Mouse (Mus musculus) bone marrow macrophage, adult 2 months (primary cell): ENCODE measurements around the gene Trim15.

ENCODE experiments used
- CTCF ChIP-seq: IDR thresholded peaks from 2 replicates; pipeline ENCODE4 v1.5.1; 2012; ENCODE audit warnings: low read depth, mild to moderate bottlenecking, low read length, moderate library complexity
- POLR2A ChIP-seq: IDR thresholded peaks from 2 replicates; pipeline ENCODE4 v1.6.1; 2012; ENCODE audit warnings: mild to moderate bottlenecking, low read depth, low read length, borderline replicate concordance

- no peak for TF ChIP-seq CTCF
- no peak for TF ChIP-seq POLR2A
Observed at GRCm38 (mm10) chr17:36892362-36892761, 25.4 kb upstream of the Trim15 start.
